Mouse (Mus musculus): ENCODE measurements around the gene Mccc1. TPM values are rescaled to one million over a fixed set of nuclear protein-coding genes. Genes with fewer than 3 reads are reported as not detected.

Mccc1 gene
- polyA plus RNA-seq, 1 experiment from 2014 or later: 23.5 TPM

- Histone ChIP-seq H3K4me2 (replicated peaks; ENCODE audit: low read depth) (no peak overlapping the region), H3K9ac (ENCODE audit: low read depth, low read length) (no peak overlapping the region), H3K9me3 (ENCODE audit: control insufficient read depth) (0 out of 2 replicates have a peak, but pooled peaks cover 3% of the 10 kb centered on the region), H3K27ac (ENCODE audit: low read depth, low read length) (no peak overlapping the region), H3K4me3 (ENCODE audit: low read depth, low read length) (no peak overlapping the region), H3K4me1 (replicated peaks; ENCODE audit: control insufficient read depth, insufficient read depth, low read length) (no peaks in the 10 kb centered on the region), H3K27me3 (replicated peaks; ENCODE audit: control insufficient read depth, insufficient read depth, low read length) (no peaks in the 10 kb centered on the region), H3K36me3 (ENCODE audit: control insufficient read depth, insufficient read depth) (peaks cover 13% of the 10 kb centered on the region; the same call in 1 of the 2 replicates)
- no peak for TF ChIP-seq CTCF (IDR thresholded peaks at IDR 0.05; ENCODE audit: low read depth)
- 89% methylated on average over 3 of the region's 3 CpGs for WGBS
- no peak for ATAC-seq
Observed at GRCm38 (mm10) chr3:35957230-35957629, 43.2 kb downstream of the Mccc1 start.

- Histone ChIP-seq H3K9me3 (ENCODE audit: control insufficient read depth) (0 out of 2 replicates have a peak, but pooled peaks cover 3% of the 10 kb centered on the region), H3K9ac (ENCODE audit: low read depth, low read length) (no peak overlapping the region), H3K27me3 (replicated peaks; ENCODE audit: control insufficient read depth, insufficient read depth, low read length) (no peaks in the 10 kb centered on the region), H3K36me3 (ENCODE audit: control insufficient read depth, insufficient read depth) (peaks cover 10% of the 10 kb centered on the region; the same call in 1 of the 2 replicates), H3K4me3 (ENCODE audit: low read depth, low read length) (no peak overlapping the region), H3K27ac (ENCODE audit: low read depth, low read length) (no peak overlapping the region), H3K4me1 (replicated peaks; ENCODE audit: control insufficient read depth, insufficient read depth, low read length) (no peaks in the 10 kb centered on the region), H3K4me2 (replicated peaks; ENCODE audit: low read depth) (no peak overlapping the region)
- ATAC-seq: no peak
- no peak for TF ChIP-seq CTCF (IDR thresholded peaks at IDR 0.05; ENCODE audit: low read depth)
- WGBS: 94% methylated on average over 11 of the region's 11 CpGs
Observed at GRCm38 (mm10) chr3:35954901-35955575, 45.4 kb downstream of the Mccc1 start.

- Histone ChIP-seq H3K4me2 (replicated peaks; ENCODE audit: low read depth) (no peak overlapping the region), H3K4me1 (replicated peaks; ENCODE audit: control insufficient read depth, insufficient read depth, low read length) (no peaks in the 10 kb centered on the region), H3K27ac (ENCODE audit: low read depth, low read length) (no peak overlapping the region), H3K9me3 (ENCODE audit: control insufficient read depth) (0 out of 2 replicates have a peak, but pooled peaks cover 3% of the 10 kb centered on the region), H3K4me3 (ENCODE audit: low read depth, low read length) (no peak overlapping the region), H3K9ac (ENCODE audit: low read depth, low read length) (no peak overlapping the region), H3K36me3 (ENCODE audit: control insufficient read depth, insufficient read depth) (peaks cover 4% of the 10 kb centered on the region; the same call in 1 of the 2 replicates), H3K27me3 (replicated peaks; ENCODE audit: control insufficient read depth, insufficient read depth, low read length) (no peaks in the 10 kb centered on the region)
- TF ChIP-seq CTCF (IDR thresholded peaks at IDR 0.05; ENCODE audit: low read depth): no peak
- no peak for ATAC-seq
- 85% methylated on average over 6 of the region's 6 CpGs for WGBS
Observed at GRCm38 (mm10) chr3:35953816-35954215, 46.7 kb downstream of the Mccc1 start.

GRCm38 (mm10) chr3:35953184-35953583, 47.3 kb downstream of the Mccc1 start:
- no peak for ATAC-seq
- H3K27me3 ChIP-seq (replicated peaks; ENCODE audit: control insufficient read depth, insufficient read depth, low read length): no peaks in the 10 kb centered on the region
- H3K36me3 ChIP-seq (ENCODE audit: control insufficient read depth, insufficient read depth): peaks cover 4% of the 10 kb centered on the region; the same call in 1 of the 2 replicates
- no peak overlapping the region for H3K9ac ChIP-seq (ENCODE audit: low read depth, low read length)
- H3K4me3 ChIP-seq (ENCODE audit: low read depth, low read length): no peak overlapping the region
- 0 out of 2 replicates have a peak, but pooled peaks cover 3% of the 10 kb centered on the region for H3K9me3 ChIP-seq (ENCODE audit: control insufficient read depth)
- H3K4me2 ChIP-seq (replicated peaks; ENCODE audit: low read depth): no peak overlapping the region
- H3K4me1 ChIP-seq (replicated peaks; ENCODE audit: control insufficient read depth, insufficient read depth, low read length): no peaks in the 10 kb centered on the region
- TF ChIP-seq CTCF (IDR thresholded peaks at IDR 0.05; ENCODE audit: low read depth): no peak
- WGBS: 45% methylated on average over 1 of the region's 1 CpGs
- no peak overlapping the region for H3K27ac ChIP-seq (ENCODE audit: low read depth, low read length)

GRCm38 (mm10) chr3:35948197-35948596, 52.3 kb downstream of the Mccc1 start:
- 91% methylated on average over 7 of the region's 7 CpGs for WGBS
- H3K9ac ChIP-seq (ENCODE audit: low read depth, low read length): no peak overlapping the region
- no peak overlapping the region for H3K27ac ChIP-seq (ENCODE audit: low read depth, low read length)
- no peak for ATAC-seq
- TF ChIP-seq CTCF (IDR thresholded peaks at IDR 0.05; ENCODE audit: low read depth): no peak
- no peak overlapping the region for H3K4me2 ChIP-seq (replicated peaks; ENCODE audit: low read depth)
- H3K36me3 ChIP-seq (ENCODE audit: control insufficient read depth, insufficient read depth): no peaks in the 10 kb centered on the region
- H3K4me3 ChIP-seq (ENCODE audit: low read depth, low read length): no peak overlapping the region
- H3K4me1 ChIP-seq (replicated peaks; ENCODE audit: control insufficient read depth, insufficient read depth, low read length): no peaks in the 10 kb centered on the region
- H3K27me3 ChIP-seq (replicated peaks; ENCODE audit: control insufficient read depth, insufficient read depth, low read length): no peaks in the 10 kb centered on the region
- H3K9me3 ChIP-seq (ENCODE audit: control insufficient read depth): no peaks in the 10 kb centered on the region

GRCm38 (mm10) chr3:35940520-35941135, 59.9 kb downstream of the Mccc1 start:
- H3K27ac ChIP-seq (ENCODE audit: low read depth, low read length): no peak overlapping the region
- H3K4me3 ChIP-seq (ENCODE audit: low read depth, low read length): no peak overlapping the region
- no peaks in the 10 kb centered on the region for H3K4me1 ChIP-seq (replicated peaks; ENCODE audit: control insufficient read depth, insufficient read depth, low read length)
- peaks cover 13% of the 10 kb centered on the region; the same call in 1 of the 2 replicates for H3K36me3 ChIP-seq (ENCODE audit: control insufficient read depth, insufficient read depth)
- no peak overlapping the region for H3K9ac ChIP-seq (ENCODE audit: low read depth, low read length)
- H3K4me2 ChIP-seq (replicated peaks; ENCODE audit: low read depth): no peak overlapping the region
- no peak for ATAC-seq
- H3K27me3 ChIP-seq (replicated peaks; ENCODE audit: control insufficient read depth, insufficient read depth, low read length): no peaks in the 10 kb centered on the region
- WGBS: 76% methylated on average over 4 of the region's 4 CpGs
- no peaks in the 10 kb centered on the region for H3K9me3 ChIP-seq (ENCODE audit: control insufficient read depth)
- no peak for TF ChIP-seq CTCF (IDR thresholded peaks at IDR 0.05; ENCODE audit: low read depth)
